Mouse (Mus musculus) ZHBTc4 (cell line): Measurements from ENCODE around the gene Phka2.

Experiments used
- DNase-seq: peaks from one replicate; pipeline ENCODE4 v3.0.0-alpha.2; 2011; ENCODE audit warnings: low read depth, low spot score

Phka2 gene

DNA sequence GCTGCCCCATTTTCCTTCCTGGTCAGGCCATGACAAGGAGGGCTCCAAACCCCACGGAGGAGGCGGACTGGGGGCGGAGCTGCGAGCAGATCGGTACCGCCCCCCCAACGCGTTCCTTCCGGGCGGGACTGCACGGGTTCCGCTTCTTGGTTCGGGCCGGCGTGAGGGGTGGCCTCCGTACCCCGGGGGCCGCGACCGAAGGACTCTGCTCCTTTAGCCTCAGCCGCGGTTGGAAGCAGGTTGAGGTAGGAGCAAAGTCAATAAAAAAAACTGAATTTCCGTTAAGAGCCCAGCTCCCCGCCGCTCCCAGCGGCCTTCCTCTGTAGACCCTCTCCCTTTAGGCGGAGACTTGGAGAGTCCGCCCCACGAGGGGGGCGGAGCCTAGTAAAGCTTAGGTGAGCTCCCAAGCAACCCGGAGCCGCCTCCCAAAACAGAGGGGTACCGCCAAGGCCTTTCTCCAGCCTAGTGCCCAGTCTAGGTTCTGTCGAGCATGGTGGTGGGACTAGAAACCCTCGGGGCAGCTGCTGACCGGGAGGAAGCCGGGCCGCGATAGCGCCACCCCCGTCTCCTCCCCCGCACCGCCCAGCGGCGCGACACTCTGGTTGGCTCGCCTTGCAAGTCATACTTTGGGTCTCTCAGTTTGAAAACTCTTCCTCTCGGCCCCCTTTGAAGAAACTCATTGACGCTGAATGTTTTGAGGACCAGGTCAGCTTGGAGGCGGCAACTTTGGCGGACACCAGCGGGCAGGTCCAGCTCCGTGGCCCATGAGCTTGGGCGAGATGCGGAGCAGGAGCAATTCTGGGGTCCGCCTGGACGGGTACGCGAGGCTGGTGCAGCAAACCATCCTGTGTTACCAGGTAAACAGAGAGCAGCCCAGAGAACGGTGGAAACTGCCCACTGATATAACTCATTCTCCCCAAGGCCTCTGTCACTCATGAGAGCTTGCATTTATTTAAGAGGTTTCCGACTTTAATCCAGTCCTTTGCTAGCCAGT is at the start of gene Phka2:
TSS of gene Phka2 (plus strand) at position 119 of the 994 bp plus-strand sequence.
- DNase-seq: peak; percentile 89

DNA sequence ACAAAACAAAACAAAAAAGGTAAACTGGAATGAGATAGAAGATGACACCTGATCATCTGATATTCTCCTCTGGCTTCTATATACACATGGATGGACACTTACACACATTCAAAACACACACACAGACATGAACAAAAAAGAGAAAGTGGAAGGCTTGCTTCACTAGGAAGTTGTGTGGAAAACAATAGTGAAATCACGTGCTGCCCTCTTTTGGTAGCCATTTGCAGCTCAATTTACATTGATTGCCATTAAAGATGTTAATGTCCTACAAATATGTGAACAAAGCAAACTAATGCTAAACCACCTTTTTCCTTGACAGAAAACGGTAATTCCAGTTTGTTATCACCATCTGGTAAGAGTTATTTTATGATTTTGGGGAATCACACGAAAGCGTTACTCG is 46.3 kb upstream of the Phka2 start:
- DNase-seq: peak; percentile 7

- DNase-seq: no peak
These were observed 30.6 kb upstream of the Phka2 start for GRCm38 (mm10) chrX:160471257-160471786.

DNA sequence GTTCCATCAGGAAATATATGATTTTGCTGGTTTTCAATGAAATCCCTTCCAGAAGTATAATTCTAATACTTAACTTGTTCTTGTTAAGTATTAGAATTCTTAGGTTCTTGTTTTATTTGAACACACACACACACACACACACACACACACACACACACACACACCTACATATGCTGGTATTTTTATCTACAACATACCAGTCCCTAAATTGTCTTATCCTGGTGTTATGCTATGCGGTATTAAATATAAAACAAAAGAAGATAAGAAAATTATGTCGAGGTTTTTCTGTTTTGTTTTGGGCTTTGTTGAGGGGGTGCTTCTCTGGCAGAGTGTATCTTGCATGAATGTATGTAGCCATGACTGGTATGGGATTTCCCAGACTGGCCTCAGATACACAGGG is 12.2 kb upstream of the Phka2 start:
- DNase-seq: no peak

GRCm38 (mm10) chrX:160494333-160494732 is 7.6 kb upstream of the Phka2 start:
- DNase-seq: no peak

- DNase-seq: no peak
These were observed 7.0 kb upstream of the Phka2 start for GRCm38 (mm10) chrX:160494921-160495320.

- no peak for DNase-seq
These were observed 5.5 kb upstream of the Phka2 start for GRCm38 (mm10) chrX:160496473-160496872.

GRCm38 (mm10) chrX:160501095-160501494 is 871 bp upstream of the Phka2 start:
- DNase-seq: no peak

DNA sequence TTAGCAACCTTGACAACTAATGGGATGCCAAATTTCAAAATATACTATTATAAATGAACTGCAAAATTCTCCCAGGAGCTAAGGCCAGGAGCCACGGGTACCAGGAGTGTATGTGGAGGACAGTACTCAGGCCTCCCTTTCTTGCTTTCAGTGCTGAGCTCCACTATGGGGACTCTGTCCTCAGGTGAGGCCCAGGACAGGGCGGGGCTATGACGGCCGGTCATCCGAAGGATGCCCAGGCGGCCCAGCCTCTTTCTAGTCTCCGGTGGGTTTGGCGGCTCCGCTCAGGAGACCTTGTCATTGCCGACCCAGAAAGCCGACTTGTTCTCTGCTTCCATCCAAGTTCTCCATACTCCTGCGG is 299 bp upstream of the Phka2 start:
- DNase-seq: no peak

- DNase-seq: no peak
These were observed 7.1 kb downstream of the Phka2 start for GRCm38 (mm10) chrX:160509046-160509445.

- DNase-seq: no peak
These were observed 8.2 kb downstream of the Phka2 start for GRCm38 (mm10) chrX:160510197-160510596.

- DNase-seq: no peak
These were observed 14.1 kb downstream of the Phka2 start for GRCm38 (mm10) chrX:160516027-160516426.

DNA sequence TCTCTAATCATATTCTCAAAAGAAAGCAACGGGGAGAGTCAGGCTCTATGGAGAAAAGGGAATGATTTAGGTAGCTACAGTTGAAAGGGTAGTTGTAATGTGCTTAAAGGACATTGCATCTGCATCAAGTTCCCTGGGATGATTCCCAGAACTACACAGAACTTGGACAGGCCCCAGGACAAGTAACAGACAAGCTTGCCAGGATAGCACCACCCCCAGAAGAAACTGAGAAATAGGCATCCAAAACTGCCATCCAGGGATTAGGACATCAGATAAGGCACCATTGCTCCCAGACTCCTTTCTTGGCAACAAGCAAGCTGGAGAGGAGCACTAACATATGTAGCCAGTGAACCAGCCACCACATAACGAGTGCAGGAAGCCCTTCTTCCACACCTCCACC is 40.8 kb downstream of the Phka2 start:
- DNase-seq: no peak

GRCm38 (mm10) chrX:160548875-160549274 is 46.9 kb downstream of the Phka2 start:
- DNase-seq: no peak

DNA sequence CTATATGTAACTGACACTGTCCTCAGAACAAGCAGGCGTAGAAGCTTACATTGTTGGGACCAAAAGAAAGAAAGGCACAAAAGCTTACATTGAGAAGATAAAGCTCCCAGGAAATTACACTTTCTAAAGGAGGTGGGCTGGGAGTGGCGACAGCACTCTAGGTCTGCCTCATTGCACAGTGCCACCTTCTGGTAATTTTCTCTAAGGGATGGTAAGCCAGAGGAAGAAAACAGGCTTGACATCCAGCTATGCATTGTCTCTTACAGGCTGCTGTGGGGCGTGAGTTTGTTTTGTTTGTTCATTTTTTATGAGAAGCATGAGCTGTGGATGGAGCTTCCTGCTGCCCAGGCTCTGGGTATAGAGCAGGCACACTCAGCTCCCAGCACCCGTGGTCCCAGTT is 50.1 kb downstream of the Phka2 start:
- peak; percentile 12 for DNase-seq

GRCm38 (mm10) chrX:160583589-160583988 is 81.6 kb downstream of the Phka2 start:
- DNase-seq: no peak

GRCm38 (mm10) chrX:160584148-160584838 is 82.3 kb downstream of the Phka2 start:
- peak; percentile 29 for DNase-seq

DNA sequence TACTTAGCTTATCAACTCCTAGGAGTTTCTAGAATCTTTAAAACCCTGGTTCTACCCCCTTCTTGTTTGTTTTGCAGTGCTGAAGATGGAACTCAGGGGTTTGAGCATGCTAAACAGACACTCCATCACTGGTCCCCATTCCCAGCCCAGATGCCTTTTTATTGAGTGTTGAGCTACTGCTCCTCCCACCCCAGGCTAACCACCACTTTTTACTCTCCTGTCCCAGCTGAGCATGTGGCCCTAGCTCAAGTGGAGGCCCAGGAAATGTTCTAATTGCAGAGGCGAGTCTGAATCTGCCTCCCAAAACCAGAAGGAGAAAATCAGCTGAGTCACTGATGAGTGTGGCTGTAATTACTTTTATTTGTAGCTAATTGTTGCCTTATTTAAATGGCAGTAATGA is 83.1 kb downstream of the Phka2 start:
- no peak for DNase-seq

- DNase-seq: no peak
These were observed 86.6 kb downstream of the Phka2 start for GRCm38 (mm10) chrX:160588523-160588922.

DNA sequence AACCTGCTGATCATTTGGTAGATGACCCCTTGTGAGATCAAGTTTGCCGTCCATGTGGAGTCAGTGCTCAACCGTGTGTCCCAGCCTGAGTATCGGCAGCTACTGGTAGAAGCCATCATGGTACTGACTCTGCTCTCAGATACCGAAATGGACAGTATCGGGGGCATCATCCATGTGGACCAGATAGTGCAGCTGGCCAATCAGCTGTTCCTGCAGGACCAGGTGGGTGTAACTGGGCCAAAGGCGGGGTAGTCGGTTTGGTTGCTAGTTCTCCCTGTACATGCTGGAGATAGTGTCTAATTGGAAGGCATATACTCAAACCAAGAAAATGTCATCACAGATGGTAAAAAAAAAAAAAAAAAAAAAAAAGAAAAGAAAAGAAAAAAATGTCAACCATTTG is 88.2 kb downstream of the Phka2 start:
- DNase-seq: no peak

GRCm38 (mm10) chrX:160592933-160593332 is 91.0 kb downstream of the Phka2 start:
- DNase-seq: no peak

DNA sequence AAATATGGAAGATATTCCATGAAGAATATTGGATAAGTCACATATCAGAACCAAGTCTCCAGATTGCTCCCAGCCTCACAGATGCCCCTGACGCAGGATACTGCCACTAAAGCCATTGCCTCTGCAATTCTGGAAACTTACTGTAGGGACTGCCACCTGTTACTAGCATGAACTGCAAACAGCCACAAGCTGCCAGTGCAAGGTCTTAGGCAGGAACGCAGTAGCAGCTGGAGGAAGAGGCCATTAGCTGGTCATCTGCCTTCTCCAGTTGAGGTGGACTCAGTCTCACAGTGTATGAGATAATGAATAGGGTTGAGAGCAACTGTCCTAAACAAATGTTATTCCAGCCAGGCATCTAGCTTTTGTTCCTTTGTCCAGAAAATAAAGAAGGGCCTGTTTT is 96.1 kb downstream of the Phka2 start:
- DNase-seq: no peak
